Mouse (Mus musculus) liver, embryonic 11.5 days (tissue): ENCODE measurements around the gene Gm3435. TPM values are rescaled to one million over a fixed set of nuclear protein-coding genes. Genes with fewer than 3 reads are reported as not detected.

Source experiments
- ATAC-seq: fragments of 200-750 bp; cut with Nextera tagmentation; replicated peaks from 2 replicates; pipeline ENCODE4 v1.8.0; 2017; ENCODE audit warnings: moderate number of reproducible peaks, mild to moderate bottlenecking, moderate TSS enrichment, moderate library complexity; ENCODE audit not compliant: low FRiP score
- DNase-seq: peaks from one replicate; pipeline ENCODE4 v3.0.0-alpha.2; 2017; ENCODE audit warnings: low spot score
- H3K27ac ChIP-seq: fragments of 300-500 bp; sonication (generic); 2 replicates; pipeline ENCODE4 v1.5.1; 2014; ENCODE audit warnings: mild to moderate bottlenecking, low read depth, low read length, control low read depth
- H3K27me3 ChIP-seq: fragments of 300-500 bp; sonication (generic); replicated peaks from 2 replicates; pipeline ENCODE4 v1.6.1; 2014; ENCODE audit warnings: low read length, mixed read lengths; ENCODE audit not compliant: control insufficient read depth, insufficient read depth
- H3K36me3 ChIP-seq: fragments of 300-500 bp; sonication (generic); 2 replicates; pipeline ENCODE4 v1.6.1; 2014; ENCODE audit warnings: mild to moderate bottlenecking, low read length, moderate library complexity, mixed read lengths; ENCODE audit not compliant: control insufficient read depth, insufficient read depth
- H3K4me1 ChIP-seq: fragments of 300-500 bp; sonication (generic); replicated peaks from 2 replicates; pipeline ENCODE4 v1.6.1; 2014; ENCODE audit warnings: low read length, mixed read lengths; ENCODE audit not compliant: control insufficient read depth, insufficient read depth
- H3K4me2 ChIP-seq: fragments of 300-500 bp; sonication (generic); 2 replicates; pipeline ENCODE4 v1.6.1; 2014; ENCODE audit warnings: mild to moderate bottlenecking, control low read depth, moderate library complexity
- H3K4me3 ChIP-seq: fragments of 300-500 bp; sonication (generic); 2 replicates; pipeline ENCODE4 v1.5.1; 2014; ENCODE audit warnings: low read depth, low read length, control low read depth
- H3K9ac ChIP-seq: fragments of 300-500 bp; sonication (generic); 2 replicates; pipeline ENCODE4 v1.6.1; 2014; ENCODE audit warnings: low read depth, low read length, control low read depth
- H3K9me3 ChIP-seq: fragments of 300-500 bp; sonication (generic); 2 replicates; pipeline ENCODE4 v1.6.1; 2016; ENCODE audit warnings: low read length, inconsistent platforms, mixed read lengths; ENCODE audit not compliant: control insufficient read depth
- WGBS: fragments of 180-500 bp; shearing (Covaris S2); extraction: QIAGEN DNeasy Blood & Tissue Kit; methylation state at CpG from one replicate; pipeline ENCODE4 v1.1.7; 2014; 5-methylcytosine and 5-hydroxymethylcytosine counted together
- polyA plus RNA-seq: library from polyadenylated mRNA; unstranded; fragments of >200 nt; fragmentation: Nextera tagmentation; extraction: Ambion mirVana; gene quantifications from 2 replicates; pipeline ENCODE4 v1.2.1, GENCODE M21; 2014

Gene Gm3435
- polyA plus RNA-seq, 1 experiment from 2014 or later = 5.6 TPM

- Histone ChIP-seq H3K4me3 (no peak overlapping the region), H3K27ac (no peak overlapping the region), H3K9me3 (no peaks in the 10 kb centered on the region), H3K4me1 (peaks cover 6% of the 10 kb centered on the region; the same call in 1 of the 2 replicates), H3K4me2 (no peak overlapping the region), H3K36me3 (no peaks in the 10 kb centered on the region; the same call in 1 of the 2 replicates), H3K27me3 (no peaks in the 10 kb centered on the region), H3K9ac (no peak overlapping the region)
- peak; percentile 27; the same call in 1 of the 2 replicates for ATAC-seq
- WGBS = 47% methylated on average over 8 of the region's 8 CpGs
- DNase-seq = no peak
Measured at GRCm38 (mm10) chr17:15068040-15068792, 58.2 kb downstream of the Gm3435 start.

GRCm38 (mm10) chr17:15069124-15069523 is 59.1 kb downstream of the Gm3435 start:
- Histone ChIP-seq H3K4me3 (no peak overlapping the region), H3K9ac (no peak overlapping the region), H3K36me3 (no peaks in the 10 kb centered on the region), H3K27me3 (no peaks in the 10 kb centered on the region), H3K4me1 (peaks cover 6% of the 10 kb centered on the region; the same call in 1 of the 2 replicates), H3K4me2 (no peak overlapping the region), H3K27ac (no peak overlapping the region), H3K9me3 (no peaks in the 10 kb centered on the region)
- ATAC-seq = no peak
- 49% methylated on average over 2 of the region's 2 CpGs for WGBS
- DNase-seq = peak; percentile 31

Other genes with a start within 250 kb of the Gm3435 start
- gene Wdr27, start 67.0 kb upstream of the Gm3435 start, polyA plus RNA-seq = 2.0 and 2.9 TPM in 2 replicates
- gene 1600012H06Rik, start 67.0 kb upstream of the Gm3435 start, polyA plus RNA-seq = 19.9 and 22.2 TPM in 2 replicates
- gene Phf10, start 48.9 kb upstream of the Gm3435 start, polyA plus RNA-seq = 137 and 150 TPM in 2 replicates
- gene 9030025P20Rik, start 31.7 kb upstream of the Gm3435 start, polyA plus RNA-seq = 8.1 and 8.2 TPM in 2 replicates
- 1.3 and 2.6 TPM in 2 replicates for gene Gm3417, start 31.4 kb upstream of the Gm3435 start, polyA plus RNA-seq
- gene Ermard, start 31.0 kb downstream of the Gm3435 start, polyA plus RNA-seq = 67.2 and 73.1 TPM in 2 replicates
- gene Tcte3, start 31.3 kb downstream of the Gm3435 start, polyA plus RNA-seq = 3.9 and 4.4 TPM in 2 replicates
- 3.0 and 4.6 TPM in 2 replicates for gene Gm3448, start 31.4 kb downstream of the Gm3435 start, polyA plus RNA-seq